Mouse (Mus musculus): ENCODE data around the gene Grin2b. TPM values are rescaled to one million over a fixed set of nuclear protein-coding genes. Genes with fewer than 3 reads are reported as not detected.
"Not testable (repeated sequence)": the region's sequence is repeated elsewhere in the genome, so short reads cannot be mapped to it uniquely, and the experiment has no call there.

Gene Grin2b
- total RNA-seq, 2 experiments from 2014 or later = 348 to 384 TPM

DNA sequence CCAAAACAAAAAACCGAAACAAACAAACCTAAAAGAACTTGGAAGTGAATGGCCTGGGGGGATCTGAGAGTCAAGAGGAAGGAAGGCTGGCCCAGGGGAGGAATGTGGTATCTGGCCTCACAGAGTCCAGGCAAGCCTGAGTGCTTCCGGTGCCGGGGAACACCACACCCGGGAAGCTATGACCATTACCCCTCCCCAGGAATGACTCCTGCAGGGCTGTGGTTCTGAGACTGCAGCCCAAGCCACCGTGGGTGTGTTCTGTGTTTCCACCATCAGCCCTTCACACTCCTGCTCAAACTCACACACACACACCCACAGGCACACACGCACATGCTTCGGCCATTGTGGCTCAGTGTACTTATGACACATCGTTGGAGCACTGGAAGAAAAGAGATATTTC, 459.6 kb downstream of the Grin2b start:
- DNase-seq (ENCODE audit: low spot score in 2 of 2) = no peak

DNA sequence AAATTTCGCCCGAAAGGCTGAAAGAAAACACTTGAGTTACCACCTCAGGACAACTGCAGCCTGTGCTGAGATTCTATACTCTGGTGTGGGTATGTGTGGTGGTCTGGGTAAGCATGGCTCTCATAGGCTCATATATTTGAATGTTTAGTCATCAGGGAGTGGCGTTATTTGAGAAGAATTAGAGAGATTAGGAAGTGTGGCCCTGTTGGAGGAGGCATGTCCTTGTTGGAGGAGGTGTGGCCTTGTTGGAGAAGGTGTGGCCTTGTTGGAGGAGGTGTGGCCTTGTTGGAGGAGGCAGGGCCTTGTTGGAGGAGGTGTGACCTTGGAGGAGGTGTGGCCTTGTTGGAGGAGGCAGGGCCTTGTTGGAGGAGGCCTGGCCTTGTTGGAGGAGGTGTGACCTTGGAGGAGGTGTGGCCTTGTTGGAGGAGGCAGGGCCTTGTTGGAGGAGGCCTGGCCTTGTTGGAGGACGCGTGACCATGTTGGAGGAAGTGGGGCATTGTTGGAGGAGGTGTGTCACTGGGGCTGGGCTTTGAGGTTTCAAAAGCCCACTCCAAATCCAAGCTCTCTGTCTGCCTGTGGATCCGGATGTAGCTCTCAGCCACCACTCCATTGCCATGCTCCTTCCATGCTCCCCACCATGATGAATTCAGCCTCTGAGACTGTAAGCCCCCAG, 466.3 kb downstream of the Grin2b start:
- DNase-seq (ENCODE audit: low spot score in 2 of 2) = not testable (repeated sequence)

DNA sequence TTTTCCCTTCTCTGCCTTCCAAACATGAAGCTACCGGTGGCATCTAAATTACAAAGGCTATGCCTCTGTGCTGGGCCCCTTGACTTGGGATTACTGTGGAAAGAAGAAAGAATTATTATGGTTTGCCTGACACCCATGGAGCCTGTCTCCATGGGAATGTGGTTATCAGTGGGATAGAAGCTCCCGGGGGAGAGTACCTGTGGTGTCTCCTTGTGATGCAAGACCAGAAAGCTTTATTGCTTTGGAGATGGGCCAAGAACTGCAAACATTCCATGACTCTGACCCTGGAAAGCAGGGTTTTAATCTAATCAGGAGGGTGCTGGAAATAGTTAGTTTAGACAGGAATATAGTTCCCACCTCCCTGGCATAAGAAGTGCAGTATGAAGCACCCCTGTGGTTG, 469.7 kb downstream of the Grin2b start:
- DNase-seq (ENCODE audit: low spot score in 2 of 2) = no peak

DNA sequence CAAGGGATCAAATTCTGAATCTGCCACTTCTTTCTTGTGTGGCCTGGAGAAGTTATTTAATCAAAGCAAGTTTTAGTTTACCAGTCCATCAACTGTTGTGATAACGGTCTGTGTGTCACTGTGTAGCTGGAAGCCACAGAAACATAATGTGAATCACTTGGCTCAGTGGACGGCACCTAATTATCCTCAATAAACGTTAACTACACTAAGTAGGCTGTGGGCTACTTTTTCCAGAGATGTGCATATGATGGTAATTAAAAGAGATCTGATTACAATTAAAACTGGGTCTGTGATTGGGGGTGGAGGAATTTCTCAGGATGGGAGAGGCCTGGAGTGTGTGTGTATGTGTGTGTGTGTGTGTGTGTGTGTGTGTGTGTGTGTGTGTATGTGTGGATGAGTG, 471.9 kb downstream of the Grin2b start:
- no peak for DNase-seq (ENCODE audit: low spot score in 2 of 2)

DNA sequence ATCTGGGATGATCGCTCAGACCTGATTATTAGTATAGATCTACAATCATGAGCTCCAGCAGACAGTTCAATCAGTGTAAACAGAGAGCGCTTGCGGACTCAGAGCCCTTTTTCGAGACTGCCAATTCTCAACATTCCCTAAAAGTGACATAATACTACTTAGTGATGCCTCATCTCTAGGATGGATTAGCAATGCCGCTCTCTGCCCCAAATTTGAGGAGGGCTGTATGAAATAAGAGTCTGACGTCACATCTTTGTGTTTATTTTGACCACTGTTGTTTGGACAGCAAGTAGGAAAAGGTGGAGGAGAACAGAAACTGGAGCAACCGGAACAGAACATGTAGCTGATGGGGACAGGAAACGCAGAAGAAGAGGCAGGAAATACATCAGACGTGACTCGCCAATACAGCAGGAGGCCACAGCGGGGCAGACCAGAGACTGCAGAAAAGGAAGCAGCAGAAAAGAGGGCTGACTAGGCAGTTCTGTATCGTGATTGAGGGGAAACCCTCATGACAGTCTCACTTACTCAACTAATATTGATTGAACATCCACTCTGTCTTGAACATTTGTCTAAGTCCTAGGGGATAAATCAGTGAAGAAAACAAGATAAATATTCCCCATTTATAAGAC, 472.5 kb downstream of the Grin2b start:
- no peak for DNase-seq (ENCODE audit: low spot score in 2 of 2)

DNA sequence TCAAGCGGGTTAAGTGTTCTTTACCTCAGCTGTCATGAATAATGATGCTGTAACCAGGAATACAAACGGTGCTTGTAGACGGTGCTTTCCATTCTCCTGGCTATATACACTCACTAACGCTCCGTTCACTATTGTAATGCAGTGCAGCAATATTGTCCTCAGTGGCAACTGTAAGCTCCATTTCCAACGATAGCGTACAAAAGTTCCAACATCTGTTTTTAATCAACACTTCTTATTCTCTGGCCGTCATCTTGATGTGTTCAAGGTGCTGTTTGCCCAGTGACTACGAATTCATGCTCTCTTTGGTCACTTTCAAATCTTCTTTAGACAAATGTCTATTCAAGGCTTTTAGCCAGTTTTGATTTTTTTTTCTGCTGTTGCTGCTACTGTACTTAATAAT, 480.8 kb downstream of the Grin2b start:
- no peak for DNase-seq (ENCODE audit: low spot score in 2 of 2)

DNA sequence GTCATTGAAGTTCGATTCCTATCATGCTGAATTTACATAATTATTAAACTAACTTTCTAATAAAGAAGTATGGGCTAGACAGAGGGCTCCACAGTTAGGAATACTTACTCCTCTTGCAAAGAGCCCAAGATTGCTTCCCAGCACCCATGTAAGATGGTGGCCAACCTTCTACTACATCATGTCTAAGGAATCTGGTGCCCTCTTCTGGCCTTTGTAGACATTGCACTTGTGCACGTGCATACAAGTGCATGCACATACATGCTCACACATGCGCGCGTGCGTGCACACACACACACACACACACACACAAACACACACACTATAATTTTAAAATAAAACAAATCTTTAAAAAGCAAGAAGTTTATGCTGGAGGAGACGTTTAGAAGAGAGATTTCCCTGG, 481.8 kb downstream of the Grin2b start:
- DNase-seq (ENCODE audit: low spot score in 2 of 2) = no peak

DNA sequence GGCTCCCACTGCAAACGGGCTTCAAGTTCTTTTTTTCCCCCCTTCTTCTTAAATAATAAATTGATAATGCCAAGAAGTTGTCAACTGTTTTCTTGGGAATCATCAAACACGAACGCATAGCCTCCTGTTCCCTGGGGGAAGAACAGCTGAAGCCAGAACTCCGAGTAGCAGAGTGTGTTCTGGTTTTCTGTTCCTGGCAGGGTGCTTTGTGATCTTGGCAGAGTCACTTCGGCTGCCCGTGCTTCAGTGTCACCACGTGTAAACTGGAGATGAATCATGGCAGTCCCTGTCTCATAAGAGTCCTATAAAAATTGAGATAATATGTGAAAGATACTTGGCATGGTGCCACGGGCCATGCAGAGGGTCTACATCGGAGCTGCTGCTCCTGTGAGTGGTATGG, 485.4 kb downstream of the Grin2b start:
- DNase-seq (ENCODE audit: low spot score in 2 of 2) = peak; percentile 52 to 84

DNA sequence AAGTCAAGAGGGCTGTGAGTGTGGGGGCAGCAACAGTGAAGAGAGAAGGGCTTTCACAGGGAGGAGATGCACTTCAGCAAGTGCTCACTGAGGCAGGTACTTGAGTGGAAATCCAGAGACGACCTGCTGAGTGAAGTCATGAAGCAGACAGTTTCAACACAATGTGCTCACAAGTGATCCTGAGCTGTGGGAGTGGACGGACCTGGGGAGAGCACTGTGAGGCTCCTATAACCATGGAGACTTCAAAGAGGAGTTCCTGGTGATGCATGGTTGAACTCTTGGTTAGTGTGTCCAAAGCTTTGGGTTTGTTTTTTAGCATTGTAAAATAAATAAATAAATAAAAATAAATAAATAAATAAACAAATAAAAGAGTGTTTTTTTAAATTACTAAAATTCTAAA, 489.1 kb downstream of the Grin2b start:
- DNase-seq (ENCODE audit: low spot score in 2 of 2) = no peak

DNA sequence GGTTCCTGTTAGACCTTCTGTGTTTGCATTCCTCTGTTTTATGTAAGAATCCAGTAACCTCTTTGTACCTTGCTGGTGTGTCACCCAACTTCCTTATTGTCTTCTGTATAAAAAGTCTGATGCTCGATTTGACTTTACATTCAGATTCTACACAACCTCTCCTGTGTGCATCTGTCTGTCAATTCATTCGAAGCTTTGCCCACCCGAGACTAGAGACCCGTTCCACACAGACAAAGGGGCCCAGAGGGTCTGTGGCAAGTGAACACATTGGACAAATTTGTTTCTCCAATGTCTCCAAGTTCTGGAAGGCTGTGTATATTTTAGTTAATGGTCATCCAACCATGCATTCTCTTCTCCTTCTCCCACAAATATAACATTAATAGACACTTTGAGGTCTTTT, 491.9 kb downstream of the Grin2b start:
- DNase-seq (ENCODE audit: low spot score in 2 of 2) = not testable (repeated sequence)

DNA sequence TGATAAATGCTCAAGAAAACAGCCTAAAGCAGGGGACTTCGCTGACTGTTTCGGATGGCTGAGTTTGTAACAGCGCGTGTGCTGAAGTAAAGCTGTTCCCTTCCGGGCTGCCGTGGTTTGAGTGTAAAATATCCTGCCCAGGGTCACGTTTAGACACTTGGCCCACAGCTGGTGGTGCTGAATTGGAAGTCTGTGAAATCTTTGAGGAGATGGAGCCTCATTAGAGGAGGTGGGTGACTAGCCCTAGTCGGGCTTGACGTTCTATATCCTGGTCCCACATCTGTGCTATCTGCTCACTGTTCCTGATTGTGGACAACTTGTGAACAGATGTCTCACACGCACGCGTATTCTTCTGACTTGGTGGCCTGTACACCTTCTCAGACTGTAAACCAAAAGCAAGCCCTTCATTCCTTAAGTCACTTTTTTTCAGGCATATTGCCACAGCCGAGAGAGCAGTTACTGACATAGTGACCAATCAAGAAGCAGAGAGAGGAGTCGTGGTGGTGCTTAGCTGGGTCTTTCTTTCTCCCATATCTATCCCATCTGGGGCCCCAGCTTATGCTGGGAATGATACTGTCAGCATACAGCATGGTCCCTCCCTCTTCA, 493.1 kb downstream of the Grin2b start:
- no peak for DNase-seq (ENCODE audit: low spot score in 2 of 2)

DNA sequence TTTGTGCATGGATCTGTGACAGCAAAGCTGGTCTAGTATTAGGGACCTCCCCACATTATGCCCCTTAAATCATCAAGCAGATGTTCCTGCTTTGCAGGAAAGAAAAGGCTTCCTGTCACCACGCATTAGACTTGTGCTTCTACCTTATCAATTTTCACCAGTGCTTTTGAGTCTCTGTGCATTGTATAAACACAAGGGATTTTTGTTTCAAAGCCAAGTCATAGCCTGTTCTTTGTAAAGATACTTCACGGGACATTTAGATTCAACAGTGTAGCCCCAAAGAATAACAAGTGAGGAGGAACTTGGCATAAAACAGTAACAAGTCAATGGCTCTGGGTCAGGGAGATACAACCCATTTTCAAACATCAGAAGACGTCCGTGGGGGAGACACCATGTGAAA, 498.9 kb downstream of the Grin2b start:
- no peak for DNase-seq (ENCODE audit: low spot score in 2 of 2)

DNA sequence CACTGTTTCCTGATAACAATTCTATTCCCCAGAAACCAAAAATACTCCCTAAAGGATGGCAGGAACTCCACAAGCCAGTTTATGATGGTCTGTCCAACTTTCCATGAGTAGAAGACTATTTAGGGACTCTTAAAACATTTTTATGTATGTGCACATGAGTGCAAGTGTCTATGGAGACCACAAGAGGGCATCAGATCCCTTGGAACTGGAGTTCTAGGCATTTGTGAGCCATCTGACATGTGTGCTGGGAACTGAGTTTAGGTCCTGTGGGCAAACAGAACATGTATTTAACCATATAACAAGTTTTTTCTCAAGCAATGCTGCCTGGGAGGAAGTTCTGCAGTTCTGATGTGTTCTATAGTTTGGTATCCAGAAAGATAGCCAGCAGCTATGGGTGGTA, 501.3 kb downstream of the Grin2b start:
- no peak for DNase-seq (ENCODE audit: low spot score in 2 of 2)

Small RNA genes lying within 50 kb of the gene (microRNA-seq; reads per million reads assigned to microRNA genes)
- 0 to 0.68 reads per million in 2 experiments for gene Gm22892

Other genes with a start within 250 kb of the Grin2b start
- gene Gm8994, start 154.0 kb upstream of the Grin2b start, total RNA-seq (2021) = not detected
- gene E330021D16Rik, start 242.1 kb upstream of the Grin2b start, total RNA-seq (2021) = not detected